Mouse (Mus musculus) neutrophil, adult 65 days (primary cell): Measurements from ENCODE around the gene Nlrx1. TPM values are rescaled to one million over a fixed set of nuclear protein-coding genes. Genes with fewer than 3 reads are reported as not detected.

ENCODE experiments used
- total RNA-seq: library from RNA; stranded (reverse); gene quantifications from 2 replicates; pipeline ENCODE4 v1.2.4, GENCODE M21; 2023

Gene Nlrx1
- total RNA-seq: 60.6 TPM in 2 replicates

GRCm38 (mm10) chr9:44268432-44268831, at the start of gene Nlrx1:
Gene Nlrx1 (minus strand): TSS chr9:44268599.

GRCm38 (mm10) chr9:44305466-44306079, 37.2 kb upstream of the Nlrx1 start, which contains the start of gene Hinfp:
Gene Hinfp (minus strand): TSS chr9:44305671.

GRCm38 (mm10) chr9:44288076-44288958, 19.9 kb upstream of the Nlrx1 start, which contains the start of gene Abcg4:
Gene Abcg4 (minus strand): TSS chr9:44288615.

GRCm38 (mm10) chr9:44251314-44251713, 17.1 kb downstream of the Nlrx1 start, which contains the start of gene Pdzd3:
Gene Pdzd3 (minus strand): TSS chr9:44251471.

GRCm38 (mm10) chr9:44240399-44240798, 28.0 kb downstream of the Nlrx1 start, which contains the start of gene Ccdc153:
Gene Ccdc153 (plus strand): TSS chr9:44240676.

GRCm38 (mm10) chr9:44233802-44234478, 34.5 kb downstream of the Nlrx1 start, which contains the start of gene Cbl:
Gene Cbl (minus strand): TSS chr9:44234049.

Other genes starting within 250 kb of the Nlrx1 start
- gene Thy1, start 225.2 kb downstream of the Nlrx1 start, total RNA-seq: 3.4 and 3.5 TPM in 2 replicates
- gene Usp2, start 201.6 kb downstream of the Nlrx1 start, total RNA-seq: 8.5 and 10.5 TPM in 2 replicates
- gene Mfrp, start 166.9 kb downstream of the Nlrx1 start, total RNA-seq: 0.77 and 1.1 TPM in 2 replicates
- gene C1qtnf5, start 161.4 kb downstream of the Nlrx1 start, total RNA-seq: 2.7 TPM in 1 of 2 replicates, not detected in the other
- 0.44 TPM in 1 of 2 replicates, not detected in the other for gene Gm49380, start 155.1 kb downstream of the Nlrx1 start, total RNA-seq
- 26.2 and 33.8 TPM in 2 replicates for gene Rnf26, start 155.1 kb downstream of the Nlrx1 start, total RNA-seq
- 3.7 and 5.3 TPM in 2 replicates for gene Mcam, start 134.1 kb downstream of the Nlrx1 start, total RNA-seq
- 194 and 257 TPM in 2 replicates for gene Cbl, start 34.5 kb downstream of the Nlrx1 start, total RNA-seq
- not detected in 2 replicates for gene Ccdc153, start 27.9 kb downstream of the Nlrx1 start, total RNA-seq
- 1.00 and 1.8 TPM in 2 replicates for gene Pdzd3, start 17.1 kb downstream of the Nlrx1 start, total RNA-seq
- 1.9 and 4.7 TPM in 2 replicates for gene Abcg4, start 20.0 kb upstream of the Nlrx1 start, total RNA-seq
- gene Hinfp, start 37.1 kb upstream of the Nlrx1 start, total RNA-seq: 31.3 and 43.5 TPM in 2 replicates
- 14.1 and 17.2 TPM in 2 replicates for gene C2cd2l, start 51.7 kb upstream of the Nlrx1 start, total RNA-seq
- 12.2 and 14.1 TPM in 2 replicates for gene Dpagt1, start 57.4 kb upstream of the Nlrx1 start, total RNA-seq
- gene H2afx, start 66.1 kb upstream of the Nlrx1 start, total RNA-seq: 192 and 211 TPM in 2 replicates
- 23.6 and 27.7 TPM in 2 replicates for gene Hmbs, start 75.6 kb upstream of the Nlrx1 start, total RNA-seq
- gene Vps11, start 93.1 kb upstream of the Nlrx1 start, total RNA-seq: 49.5 and 63.8 TPM in 2 replicates
- 60.5 and 72.5 TPM in 2 replicates for gene Hyou1, start 110.9 kb upstream of the Nlrx1 start, total RNA-seq
- gene Slc37a4, start 128.3 kb upstream of the Nlrx1 start, total RNA-seq: 8.4 and 13.8 TPM in 2 replicates
- gene Rps25, start 138.5 kb upstream of the Nlrx1 start, total RNA-seq: 664 and 910 TPM in 2 replicates
- gene Trappc4, start 139.0 kb upstream of the Nlrx1 start, total RNA-seq: 57.2 and 62.8 TPM in 2 replicates
- gene Ccdc84, start 150.0 kb upstream of the Nlrx1 start, total RNA-seq: 24.8 and 31.3 TPM in 2 replicates
- not detected in 2 replicates for gene Foxr1, start 172.5 kb upstream of the Nlrx1 start, total RNA-seq
- not detected in 2 replicates for gene Upk2, start 186.4 kb upstream of the Nlrx1 start, total RNA-seq
- gene Bcl9l, start 214.2 kb upstream of the Nlrx1 start, total RNA-seq: 10.4 and 11.3 TPM in 2 replicates